Mouse (Mus musculus) intestine, postnatal 0 days (tissue): Measurements from ENCODE around the gene Dcun1d4. TPM values are rescaled to one million over a fixed set of nuclear protein-coding genes. Genes with fewer than 3 reads are reported as not detected.

Experiments used
- ATAC-seq: fragments of 200-750 bp; cut with Nextera tagmentation; 2 replicates; pipeline ENCODE4 v1.8.0; 2017; ENCODE audit warnings: mild to moderate bottlenecking, moderate TSS enrichment, moderate library complexity
- H3K27ac ChIP-seq: fragments of 300-500 bp; sonication (generic); 2 replicates; pipeline ENCODE4 v1.5.1; 2014; ENCODE audit warnings: mild to moderate bottlenecking, low read depth, low read length, moderate library complexity
- H3K27me3 ChIP-seq: fragments of 300-500 bp; sonication (generic); replicated peaks from 2 replicates; pipeline ENCODE4 v1.6.1; 2014; ENCODE audit warnings: low read length, mixed read lengths; ENCODE audit not compliant: control insufficient read depth, insufficient read depth
- H3K36me3 ChIP-seq: fragments of 300-500 bp; sonication (generic); 2 replicates; pipeline ENCODE4 v1.6.1; 2014; ENCODE audit warnings: mild to moderate bottlenecking, moderate library complexity; ENCODE audit not compliant: control insufficient read depth, insufficient read depth
- H3K4me1 ChIP-seq: fragments of 300-500 bp; sonication (generic); replicated peaks from 2 replicates; pipeline ENCODE4 v1.6.1; 2014; ENCODE audit warnings: antibody characterized with exemption, low read length, mixed read lengths; ENCODE audit not compliant: control insufficient read depth, insufficient read depth
- H3K4me2 ChIP-seq: fragments of 300-500 bp; sonication (generic); replicated peaks from 2 replicates; pipeline ENCODE4 v1.6.1; 2014; ENCODE audit warnings: low read depth, mild to moderate bottlenecking, moderate library complexity
- H3K4me3 ChIP-seq: fragments of 300-500 bp; sonication (generic); 2 replicates; pipeline ENCODE4 v1.5.1; 2014; ENCODE audit warnings: low read depth, low read length
- H3K9ac ChIP-seq: fragments of 300-500 bp; sonication (generic); 2 replicates; pipeline ENCODE4 v1.6.1; 2014; ENCODE audit warnings: mild to moderate bottlenecking, low read depth, low read length
- H3K9me3 ChIP-seq: fragments of 300-500 bp; sonication (generic); 2 replicates; pipeline ENCODE4 v1.6.1; 2016; ENCODE audit warnings: mixed run types; ENCODE audit not compliant: control insufficient read depth
- CTCF ChIP-seq: sonication (generic); IDR thresholded peaks from 2 replicates; pipeline ENCODE4 v1.5.1; 2016; ENCODE audit warnings: low read depth, mild to moderate bottlenecking, control low read depth, antibody characterized with exemption, moderate library complexity
- WGBS: fragments of 180-500 bp; shearing (Covaris S2); extraction: QIAGEN DNeasy Blood & Tissue Kit; methylation state at CpG from one replicate; pipeline ENCODE4 v1.1.7; 2014; 5-methylcytosine and 5-hydroxymethylcytosine counted together
- polyA plus RNA-seq: library from polyadenylated mRNA; unstranded; fragments of >200 nt; fragmentation: Nextera tagmentation; extraction: Ambion mirVana; gene quantifications from 2 replicates; pipeline ENCODE4 v1.2.1, GENCODE M21; 2015

The Dcun1d4 gene
- polyA plus RNA-seq: 14.8 and 16.3 TPM in 2 replicates

- no peaks in the 10 kb centered on the region for H3K9me3 ChIP-seq
- no peak within 1 kb of the TSS for H3K9ac ChIP-seq
- no peak for TF ChIP-seq CTCF
- H3K4me3 ChIP-seq: no peak within 1 kb of the TSS
- no peaks in the 10 kb centered on the region for H3K4me1 ChIP-seq
- no peaks in the 10 kb centered on the region for H3K27me3 ChIP-seq
- ATAC-seq: no peak
- no peak within 1 kb of the TSS for H3K4me2 ChIP-seq
- WGBS: 74% methylated on average over 7 of the region's 7 CpGs
- no peaks in the 10 kb centered on the region for H3K36me3 ChIP-seq
- H3K27ac ChIP-seq: no peak within 1 kb of the TSS
Observed at GRCm38 (mm10) chr5:73480700-73481099, at the start of gene Dcun1d4. Dcun1d4 (plus strand) TSS chr5:73481000.

GRCm38 (mm10) chr5:73431581-73431980 is 49.2 kb upstream of the Dcun1d4 start:
- WGBS: 19% methylated on average over 14 of the region's 14 CpGs
- no peak for ATAC-seq
- H3K4me2 ChIP-seq: no peak overlapping the region
- no peak overlapping the region for H3K27ac ChIP-seq
- no peaks in the 10 kb centered on the region for H3K4me1 ChIP-seq
- TF ChIP-seq CTCF: peak; percentile 95
- H3K36me3 ChIP-seq: no peaks in the 10 kb centered on the region
- H3K27me3 ChIP-seq: no peaks in the 10 kb centered on the region
- H3K4me3 ChIP-seq: no peak overlapping the region
- H3K9ac ChIP-seq: no peak overlapping the region
- H3K9me3 ChIP-seq: no peaks in the 10 kb centered on the region

GRCm38 (mm10) chr5:73432805-73433204 is 48.0 kb upstream of the Dcun1d4 start:
- no peak overlapping the region for H3K4me2 ChIP-seq
- no peak for ATAC-seq

GRCm38 (mm10) chr5:73434764-73435163 is 46.0 kb upstream of the Dcun1d4 start:
- Histone ChIP-seq H3K4me3 (no peak overlapping the region), H3K9ac (no peak overlapping the region), H3K4me2 (no peak overlapping the region), H3K9me3 (no peaks in the 10 kb centered on the region), H3K27me3 (no peaks in the 10 kb centered on the region; the same call in 1 of the 2 replicates), H3K36me3 (no peaks in the 10 kb centered on the region), H3K27ac (no peak overlapping the region), H3K4me1 (no peaks in the 10 kb centered on the region)
- 73% methylated on average over 7 of the region's 7 CpGs for WGBS
- ATAC-seq: no peak
- TF ChIP-seq CTCF: no peak

More at GRCm38 (mm10) chr5:73432805-73433204, 48.0 kb upstream of the Dcun1d4 start:
- Histone ChIP-seq H3K9ac (no peak overlapping the region), H3K4me1 (no peaks in the 10 kb centered on the region), H3K9me3 (no peaks in the 10 kb centered on the region), H3K36me3 (no peaks in the 10 kb centered on the region), H3K27me3 (no peaks in the 10 kb centered on the region), H3K27ac (no peak overlapping the region), H3K4me3 (no peak overlapping the region)
- no peak for TF ChIP-seq CTCF
- 79% methylated on average over 6 of the region's 6 CpGs for WGBS

- WGBS: 71% methylated on average over 9 of the region's 9 CpGs
- H3K4me3 ChIP-seq: no peak overlapping the region
Observed at GRCm38 (mm10) chr5:73442176-73442575, 38.6 kb upstream of the Dcun1d4 start.

GRCm38 (mm10) chr5:73450276-73450675 is 30.5 kb upstream of the Dcun1d4 start:
- Histone ChIP-seq H3K36me3 (no peaks in the 10 kb centered on the region), H3K27me3 (no peaks in the 10 kb centered on the region), H3K4me2 (no peak overlapping the region), H3K9ac (no peak overlapping the region), H3K27ac (no peak overlapping the region), H3K4me3 (no peak overlapping the region), H3K4me1 (no peaks in the 10 kb centered on the region), H3K9me3 (no peaks in the 10 kb centered on the region)
- TF ChIP-seq CTCF: no peak
- 73% methylated on average over 1 of the region's 1 CpGs for WGBS
- ATAC-seq: no peak

More at GRCm38 (mm10) chr5:73442176-73442575, 38.6 kb upstream of the Dcun1d4 start:
- Histone ChIP-seq H3K9ac (no peak overlapping the region), H3K27ac (no peak overlapping the region), H3K36me3 (no peaks in the 10 kb centered on the region), H3K4me1 (no peaks in the 10 kb centered on the region), H3K4me2 (no peak overlapping the region), H3K9me3 (no peaks in the 10 kb centered on the region), H3K27me3 (no peaks in the 10 kb centered on the region; the same call in 1 of the 2 replicates)
- TF ChIP-seq CTCF: no peak
- ATAC-seq: no peak
